Mouse (Mus musculus) spleen, adult 2 months (tissue): ENCODE data around the gene Ccnl1.

ENCODE experiments used
- CTCF ChIP-seq: fragments of 200-500 bp; IDR thresholded peaks from 2 replicates; pipeline ENCODE4 v1.5.1; 2011; ENCODE audit warnings: mild to moderate bottlenecking, inconsistent platforms; ENCODE audit not compliant: insufficient read depth, insufficient read length, insufficient replicate concordance; ENCODE audit errors: extremely low read depth
- POLR2A ChIP-seq: fragments of 200-500 bp; IDR thresholded peaks from 2 replicates; pipeline ENCODE4 v1.6.1; 2011; ENCODE audit warnings: low read depth, low read length, inconsistent platforms

- no peak for TF ChIP-seq CTCF
- no peak for TF ChIP-seq POLR2A
Measured at GRCm38 (mm10) chr3:65925058-65925740, 32.9 kb downstream of the Ccnl1 start.
